Mouse (Mus musculus): ENCODE measurements at regions not wholly inside any gene's neighbourhood (a gene's known extent, or its start where the extent isn't known, plus 50 kb on each side); places are given as distances from the start of the nearest gene placed in this dataset.
"Not testable (repeated sequence)": the region's sequence is repeated elsewhere in the genome, so short reads cannot be mapped to it uniquely, and the experiment has no call there.

- DNase-seq (ENCODE audit: low spot score in 2 of 2) = no peak
These were observed 55.9 kb downstream of the Tmem121 start for GRCm38 (mm10) chr12:113241373-113242193.

GRCm38 (mm10) chr12:113242194-113242510, 56.4 kb downstream of the Tmem121 start:
- DNase-seq (ENCODE audit: low spot score in 2 of 2) = no peak

GRCm38 (mm10) chr12:113244685-113245084, 59.0 kb downstream of the Tmem121 start:
- DNase-seq (ENCODE audit: low spot score in 2 of 2) = no peak

- not testable (repeated sequence) for DNase-seq (ENCODE audit: low spot score in 2 of 2)
These were observed 68.0 kb downstream of the Tmem121 start for GRCm38 (mm10) chr12:113253446-113254424.

GRCm38 (mm10) chr12:113255331-113255730, 69.6 kb downstream of the Tmem121 start:
- no peak for DNase-seq (ENCODE audit: low spot score in 2 of 2)

- no peak for DNase-seq (ENCODE audit: low spot score in 2 of 2)
These were observed 70.9 kb downstream of the Tmem121 start for GRCm38 (mm10) chr12:113256628-113257027.

- DNase-seq (ENCODE audit: low spot score in 2 of 2) = no peak
These were observed 71.5 kb downstream of the Tmem121 start for GRCm38 (mm10) chr12:113257243-113257642.

GRCm38 (mm10) chr12:113259476-113259875, 73.7 kb downstream of the Tmem121 start:
- DNase-seq (ENCODE audit: low spot score in 2 of 2) = no peak

- no peak for DNase-seq (ENCODE audit: low spot score in 2 of 2)
These were observed 74.6 kb downstream of the Tmem121 start for GRCm38 (mm10) chr12:113260304-113260703.

GRCm38 (mm10) chr12:113275934-113276333, 90.2 kb downstream of the Tmem121 start:
- DNase-seq (ENCODE audit: low spot score in 2 of 2) = no peak

GRCm38 (mm10) chr12:113276355-113276942, 90.7 kb downstream of the Tmem121 start:
- DNase-seq (ENCODE audit: low spot score in 2 of 2) = no peak

- DNase-seq (ENCODE audit: low spot score in 2 of 2) = no peak
These were observed 92.0 kb downstream of the Tmem121 start for GRCm38 (mm10) chr12:113277741-113278140.

- no peak for DNase-seq (ENCODE audit: low spot score in 2 of 2)
These were observed 106.5 kb downstream of the Tmem121 start for GRCm38 (mm10) chr12:113292029-113292809.

- no peak for DNase-seq (ENCODE audit: low spot score in 2 of 2)
These were observed 110.2 kb downstream of the Tmem121 start for GRCm38 (mm10) chr12:113295924-113296323.

- no peak for DNase-seq (ENCODE audit: low spot score in 2 of 2)
These were observed 120.2 kb downstream of the Tmem121 start for GRCm38 (mm10) chr12:113305973-113306372.

GRCm38 (mm10) chr12:113313319-113313718, 127.6 kb downstream of the Tmem121 start:
- DNase-seq (ENCODE audit: low spot score in 2 of 2) = no peak

GRCm38 (mm10) chr12:113314624-113315023, 128.9 kb downstream of the Tmem121 start:
- DNase-seq (ENCODE audit: low spot score in 2 of 2) = no peak

- no peak for DNase-seq (ENCODE audit: low spot score in 2 of 2)
These were observed 135.4 kb downstream of the Tmem121 start for GRCm38 (mm10) chr12:113321086-113321485.

GRCm38 (mm10) chr12:113322173-113322572, 136.4 kb downstream of the Tmem121 start:
- no peak for DNase-seq (ENCODE audit: low spot score in 2 of 2)

GRCm38 (mm10) chr12:113327851-113328250, 142.1 kb downstream of the Tmem121 start:
- DNase-seq (ENCODE audit: low spot score in 2 of 2) = peak in 1 of 2 experiments; percentile 16

- no peak for DNase-seq (ENCODE audit: low spot score in 2 of 2)
These were observed 144.5 kb downstream of the Tmem121 start for GRCm38 (mm10) chr12:113330266-113330665.

Measured in adrenal gland, adult 18-20 months (tissue).